In genomic region chr6:37871137-37871851, GRCm38 (mm10) we compare ENCODE assay signal across 8 mouse cellular contexts. TPM values are rescaled to one million over a fixed set of nuclear protein-coding genes. Genes with fewer than 3 reads are reported as not detected.
DNase-seq lines count a peak whose midpoint lies in the region; ATAC-seq lines count a peak whose summit lies in the region.

No protein-coding gene starts in this region.

- 0 out of 2 replicates have a peak, but pooled peaks cover 5% of the 10 kb centered on the region for H3K4me1 ChIP-seq in forebrain, embryonic 10.5 days
- H3K4me1 ChIP-seq in heart, embryonic 14.5 days (ENCODE audit: control insufficient read depth in 2 of 2, insufficient read depth in 2 of 2, low read length in 2 of 2): no peaks in the 10 kb centered on the region
- H3K4me1 ChIP-seq in neural tube, embryonic 15.5 days: peaks cover 6% of the 10 kb centered on the region; the same call in 1 of the 2 replicates

- H3K27me3 ChIP-seq in forebrain, embryonic 10.5 days (ENCODE audit: poor library complexity, severe bottlenecking): no peaks in the 10 kb centered on the region
- H3K27me3 ChIP-seq in heart, embryonic 14.5 days (ENCODE audit: control insufficient read depth, insufficient read depth, low read length): no peaks in the 10 kb centered on the region
- no peaks in the 10 kb centered on the region for H3K27me3 ChIP-seq in neural tube, embryonic 15.5 days (replicated peaks)

- peak overlapping the region; percentile 99 for H3K27ac ChIP-seq in forebrain, embryonic 10.5 days
- peak overlapping the region; percentile 95 to 99 for H3K27ac ChIP-seq in heart, embryonic 14.5 days (replicated peaks in 1 of 2; ENCODE audit: control insufficient read depth in 1 of 2, insufficient read depth in 1 of 2, low read depth in 2 of 2, low read length in 2 of 2)
- peak overlapping the region; percentile 99 for H3K27ac ChIP-seq in neural tube, embryonic 15.5 days (replicated peaks)

- peak overlapping the region; percentile 97 for H3K9ac ChIP-seq in heart, embryonic 14.5 days (ENCODE audit: low read length)
- peak overlapping the region; percentile 83 for H3K9ac ChIP-seq in neural tube, embryonic 15.5 days (replicated peaks)

- peak overlapping the region; percentile 90 for H3K4me3 ChIP-seq in forebrain, embryonic 10.5 days
- peak overlapping the region; percentile 84 to 91 for H3K4me3 ChIP-seq in heart, embryonic 14.5 days (ENCODE audit: control insufficient read depth in 1 of 2, insufficient read depth in 1 of 2, low read depth in 1 of 2, low read length in 2 of 2)
- peak overlapping the region; percentile 86 for H3K4me3 ChIP-seq in neural tube, embryonic 15.5 days (replicated peaks)

- peak; percentile 45 for ATAC-seq in heart, embryonic 14.5 days (ENCODE audit: insufficient number of reproducible peaks, insufficient read depth, low FRiP score, low read depth)
- peak; percentile 69 for ATAC-seq in neural tube, embryonic 15.5 days (ENCODE audit: low FRiP score)

- peak overlapping the region; percentile 66 for H3K4me2 ChIP-seq in heart, embryonic 14.5 days (ENCODE audit: low read length)
- peak overlapping the region; percentile 57 for H3K4me2 ChIP-seq in neural tube, embryonic 15.5 days

- H3K9me3 ChIP-seq in forebrain, embryonic 10.5 days: peaks cover 43% of the 10 kb centered on the region
- H3K9me3 ChIP-seq in heart, embryonic 14.5 days (ENCODE audit: control insufficient read depth, low read length): peaks cover 35% of the 10 kb centered on the region
- H3K9me3 ChIP-seq in neural tube, embryonic 15.5 days (replicated peaks): peaks cover 28% of the 10 kb centered on the region

- H3K36me3 ChIP-seq in forebrain, embryonic 10.5 days (replicated peaks): peaks cover 42% of the 10 kb centered on the region
- H3K36me3 ChIP-seq in heart, embryonic 14.5 days (ENCODE audit: control insufficient read depth, insufficient read depth, low read length): 0 out of 2 replicates have a peak, but pooled peaks cover 9% of the 10 kb centered on the region
- H3K36me3 ChIP-seq in neural tube, embryonic 15.5 days: peaks cover 29% of the 10 kb centered on the region

- DNase-seq in B cell, adult 2 months: peak; percentile 75 to 77
- DNase-seq in adrenal gland, postnatal 10 days: peak; percentile 68
- DNase-seq in forebrain, embryonic 10.5 days (ENCODE audit: extremely low spot score, low spot score): peak; percentile 77
- DNase-seq in kidney, postnatal 14 days: peak; percentile 73
- peak; percentile 37 to 46 for DNase-seq in lung, adult 18-20 months
- peak; percentile 59 for DNase-seq in testis, postnatal 14 days (ENCODE audit: low spot score)

- under 1% methylated on average over 65 of the region's 70 CpGs for WGBS in forebrain, embryonic 10.5 days
- under 1% methylated on average over 49 of the region's 70 CpGs for WGBS in heart, embryonic 14.5 days
- under 1% methylated on average over 70 of the region's 70 CpGs for WGBS in neural tube, embryonic 15.5 days

RNA-seq across cellular contexts. Expression of gene Trim24, which starts 0.7 kb away (rescaled TPM):
- 10 to 100 TPM; 39.2 to 49.9 TPM for total RNA-seq in adrenal gland, postnatal 10 days (2021)
- polyA plus RNA-seq in forebrain, embryonic 10.5 days (2016; fragmentation: Nextera tagmentation; extraction: Ambion mirVana): 19.6 and 20.0 TPM in 2 replicates
- polyA plus RNA-seq in heart, embryonic 14.5 days (2014; fragmentation: Nextera tagmentation; extraction: Ambion mirVana): 17.9 and 18.5 TPM in 2 replicates
- 17.5 and 17.8 TPM in 2 replicates for polyA plus RNA-seq in neural tube, embryonic 15.5 days (2015; fragmentation: Nextera tagmentation; extraction: Ambion mirVana)

Comparison
In these comparisons a context has a peak if more than half of its experiments do, and no peak if none do; other contexts are left out.
1. Peak in every context shown above with its lines: DNase-seq, ATAC-seq, H3K4me3 ChIP-seq and H3K27ac ChIP-seq.